Mouse (Mus musculus) Patski (cell line): ENCODE results near the gene Smim24. TPM values are rescaled to one million over a fixed set of nuclear protein-coding genes. Genes with fewer than 3 reads are reported as not detected.

Source experiments
- ATAC-seq: fragments of 100-300 bp; one replicate; pipeline ENCODE4 v1.8.0; 2021
- CTCF ChIA-PET: fragments of 350-600 bp; sonication (Branson Sonifier 250); formaldehyde crosslinking; loops from one replicate; lab custom pipeline; 2022; ENCODE audit warnings: inconsistent platforms; lab: Charles Lee
- POLR2A ChIA-PET: fragments of 350-600 bp; sonication (Branson Sonifier 250); formaldehyde crosslinking; loops from one replicate; lab custom pipeline; 2022; ENCODE audit warnings: antibody characterized with exemption, inconsistent platforms; lab: Charles Lee
- DNase-seq: peaks from one replicate; pipeline ENCODE4 v3.0.0-alpha.2; 2011; ENCODE audit warnings: low read depth, low spot score
- H3K27me3 ChIP-seq: fragments of 371-371 bp; one replicate; pipeline ENCODE4 v1.5.1; 2021
- CTCF ChIP-seq: fragments of 100-300 bp; IDR thresholded peaks from one replicate; pipeline ENCODE4 v1.5.1; 2021
- in situ Hi-C: fragments of 300-500 bp; cut with MboI; formaldehyde crosslinking; loops from 3 replicates; pipeline ENCODE4 v1.11.1; 2018; ENCODE audit warnings: low pct_unique_long_range_greater_than_20kb, mixed read lengths
- polyA plus RNA-seq: library from polyadenylated mRNA; unstranded; gene quantifications from one replicate; pipeline ENCODE4 v1.2.3, GENCODE M21; 2021

Smim24 gene
- polyA plus RNA-seq, 1 experiment from 2014 or later: 0.18 TPM

DNA sequence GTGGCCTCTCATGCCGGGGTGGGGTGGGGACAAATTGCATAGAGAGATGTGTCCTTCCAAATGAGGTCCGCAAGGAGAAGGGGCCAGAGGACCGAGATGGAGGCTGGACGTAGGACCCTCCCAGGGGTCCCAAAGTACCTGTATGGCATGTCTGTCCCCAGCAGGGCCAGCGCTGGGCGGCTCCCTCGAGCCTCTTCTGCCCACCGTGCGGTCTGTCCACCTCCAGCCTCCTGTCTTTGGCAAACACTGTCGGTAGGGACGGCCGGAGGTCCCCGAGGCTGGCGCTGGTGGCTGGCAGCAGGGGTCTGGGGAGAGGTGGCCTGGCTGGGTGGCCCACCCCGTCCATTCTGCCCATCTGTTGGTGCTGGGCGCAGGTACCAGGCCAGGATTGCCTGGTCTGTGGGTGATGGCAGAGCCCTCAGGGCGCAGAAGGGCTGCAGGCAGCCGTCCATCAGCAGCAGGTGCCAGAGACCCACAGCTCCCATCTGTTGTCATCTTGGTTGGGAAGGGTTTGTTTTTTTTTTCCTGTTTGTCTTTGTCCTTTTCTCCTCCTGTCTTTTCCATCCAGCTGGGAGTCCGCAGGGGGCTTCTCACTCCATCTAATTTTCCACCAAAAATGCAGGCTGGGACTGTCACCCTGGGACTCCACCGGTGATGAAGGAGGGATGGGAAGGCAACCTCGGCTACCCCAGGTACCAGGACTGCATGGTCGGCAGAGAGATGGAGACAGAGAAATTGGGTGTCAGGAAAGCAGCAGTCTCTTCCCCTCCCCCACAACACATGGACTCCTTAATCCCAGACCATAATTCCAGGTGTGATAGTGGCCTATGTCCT lies 7.7 kb downstream of the Smim24 start:
- no peak for TF ChIP-seq CTCF
- DNase-seq (no peak), ATAC-seq (no peak)
- in situ Hi-C loops: no loop called here
- CTCF ChIA-PET: interaction anchor here (1.3 to 1.4 kb wide), 2 partner anchors 10 to 50 kb away, joined by 3 to 5 read pairs; no protein-coding TSS in a partner anchor
- POLR2A ChIA-PET: no interaction called here
- no peaks in the 10 kb centered on the region for H3K27me3 ChIP-seq

DNA sequence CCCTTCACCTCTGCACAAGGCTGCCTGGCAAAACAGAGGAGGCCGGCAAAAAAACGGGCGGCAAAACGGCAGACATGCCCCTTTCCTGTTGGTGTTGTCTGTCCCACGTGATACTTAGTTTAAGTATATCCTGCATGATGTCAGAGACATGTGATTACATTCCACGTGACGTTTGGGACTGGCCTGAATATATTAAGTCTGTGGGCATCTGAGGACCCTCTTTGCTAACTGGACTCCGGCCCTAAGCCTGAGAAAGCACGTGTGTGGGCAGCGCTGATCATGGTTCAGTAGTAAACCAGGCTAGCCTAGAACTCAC lies 8.3 kb downstream of the Smim24 start:
- H3K27me3 ChIP-seq: no peaks in the 10 kb centered on the region
- ATAC-seq (no peak), DNase-seq (no peak)
- no peak for TF ChIP-seq CTCF
- POLR2A ChIA-PET: no interaction called here
- CTCF ChIA-PET: interaction anchor here (1.4 kb wide), 1 partner anchor 11 kb away, joined by 5 read pairs; no protein-coding TSS in a partner anchor
- in situ Hi-C loops: no loop called here

DNA sequence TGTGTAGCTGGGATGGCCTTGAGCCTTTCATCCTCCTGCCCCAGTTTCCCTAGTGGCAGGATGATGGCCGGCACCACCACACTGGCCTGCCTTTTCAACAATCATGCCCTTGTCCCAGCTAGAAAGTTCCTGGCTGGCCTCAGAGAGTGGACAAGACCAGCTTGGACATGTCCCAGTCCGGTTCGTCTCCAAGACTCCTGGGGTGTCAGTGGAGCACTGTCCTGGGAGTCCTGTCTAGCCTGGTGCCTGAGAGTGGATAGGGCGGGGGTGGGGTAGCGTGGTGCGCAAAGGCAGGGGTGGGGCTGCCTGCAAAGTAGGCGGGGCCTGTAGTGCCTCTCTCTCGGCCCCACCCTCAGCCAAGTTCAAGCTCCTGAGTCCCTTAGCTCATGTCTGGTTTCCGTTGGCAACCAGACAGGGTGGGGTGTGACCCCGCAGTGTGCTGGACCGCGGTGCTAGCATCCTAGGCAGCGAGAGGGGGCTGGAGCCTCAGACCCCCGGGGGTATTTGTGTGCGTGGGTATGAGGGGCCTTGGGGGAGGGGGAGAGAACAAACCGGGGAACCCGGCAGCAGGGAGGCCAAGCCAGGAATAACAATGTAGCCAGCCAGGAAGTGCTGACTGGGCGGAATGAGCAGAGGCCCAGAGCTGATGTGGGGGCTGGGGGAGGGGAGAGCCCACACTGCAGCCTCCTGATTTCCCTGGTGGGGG lies 8.8 kb downstream of the Smim24 start:
- ATAC-seq (peak; percentile 19), DNase-seq (no peak)
- CTCF ChIA-PET: interaction anchor here (1.2 to 1.4 kb wide), 2 partner anchors 11 to 13 kb away, joined by 3 to 5 read pairs; partner anchors contain the start of gene Gm48552
- in situ Hi-C loops: no loop called here
- no peak for TF ChIP-seq CTCF
- POLR2A ChIA-PET: no interaction called here
- H3K27me3 ChIP-seq: no peaks in the 10 kb centered on the region

DNA sequence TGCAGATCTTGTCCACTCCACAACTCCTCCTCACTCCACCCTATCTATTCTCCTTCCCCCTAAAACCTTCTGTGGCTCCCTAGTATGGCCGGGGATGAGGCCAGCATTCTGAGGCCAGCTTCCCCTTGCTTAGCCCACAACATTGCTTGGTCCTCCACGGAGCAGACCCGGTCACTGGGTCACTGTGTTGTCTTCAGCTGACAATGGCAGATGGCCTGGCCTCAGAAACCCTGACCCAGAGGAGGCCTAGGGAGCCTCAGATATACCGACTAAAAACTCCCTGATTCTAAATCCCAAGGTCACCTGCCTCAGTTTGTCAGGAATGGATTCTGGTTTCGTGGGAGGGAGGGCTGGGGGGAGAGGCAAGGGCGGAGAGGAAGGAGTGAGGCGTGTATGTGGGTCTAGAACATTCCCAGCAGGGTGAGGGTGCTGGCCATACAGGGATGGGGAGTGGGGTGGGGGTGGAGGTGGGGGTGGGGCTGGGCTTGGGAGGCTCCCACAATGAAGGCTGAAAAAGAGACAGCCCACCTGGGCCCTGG lies 9.4 kb downstream of the Smim24 start:
- no peaks in the 10 kb centered on the region for H3K27me3 ChIP-seq
- no peak for TF ChIP-seq CTCF
- ATAC-seq (peak; percentile 0), DNase-seq (no peak)
- in situ Hi-C loops: no loop called here
- ChIA-PET POLR2A (interaction anchor here (0.6 kb wide), 1 partner anchor 1004 kb away, joined by 6 read pairs; no protein-coding TSS in a partner anchor), CTCF (interaction anchor here (1.2 to 1.4 kb wide), 2 partner anchors 12 to 14 kb away, joined by 3 to 5 read pairs; partner anchors contain the start of gene Gm48552)

GRCm38 (mm10) chr10:81403511-81403910 lies 10.7 kb downstream of the Smim24 start:
- no peaks in the 10 kb centered on the region for H3K27me3 ChIP-seq
- no peak for DNase-seq
- ATAC-seq: no peak
- in situ Hi-C loops: no loop called here
- ChIA-PET CTCF (interaction anchor here (1.2 kb wide), 1 partner anchor 31 kb away, joined by 3 read pairs; no protein-coding TSS in a partner anchor), POLR2A (interaction anchor here (0.5 kb wide), 1 partner anchor 11 kb away, joined by 3 read pairs; no protein-coding TSS in a partner anchor)
- TF ChIP-seq CTCF: no peak

- no peaks in the 10 kb centered on the region for H3K27me3 ChIP-seq
- CTCF ChIA-PET: interaction anchor here (1.2 kb wide), 1 partner anchor 31 kb away, joined by 3 read pairs; no protein-coding TSS in a partner anchor
- TF ChIP-seq CTCF: no peak
- ATAC-seq (no peak), DNase-seq (no peak)
- POLR2A ChIA-PET: no interaction called here
- in situ Hi-C loops: no loop called here
Observed at GRCm38 (mm10) chr10:81404082-81404481, 11.2 kb downstream of the Smim24 start.

DNA sequence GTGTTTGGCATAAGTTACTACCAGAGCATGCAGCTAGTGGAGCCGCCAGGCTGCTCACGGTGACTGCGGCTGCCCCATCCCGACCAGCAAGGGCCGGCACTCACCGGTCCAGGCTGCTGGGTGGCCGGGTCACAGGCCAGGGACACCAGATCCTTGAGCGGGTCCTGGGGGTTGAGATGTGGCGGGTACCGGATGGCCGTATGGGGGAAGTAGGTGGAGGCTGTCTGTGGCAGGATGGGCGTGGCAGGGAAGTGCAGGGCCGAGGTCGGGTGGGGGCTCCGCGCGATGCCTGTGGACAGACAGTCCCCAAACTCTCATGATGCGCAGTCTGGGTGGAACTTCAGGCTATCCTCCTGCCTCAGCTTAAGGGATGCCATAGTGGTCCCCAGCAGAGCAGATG lies 11.9 kb downstream of the Smim24 start:
- in situ Hi-C loops: no loop called here
- DNase-seq (no peak), ATAC-seq (no peak)
- CTCF ChIA-PET: interaction anchor here (0.9 to 2.5 kb wide), 6 partner anchors 9 to 46 kb away, joined by 3 to 10 read pairs (median 3); no protein-coding TSS in a partner anchor
- no peaks in the 10 kb centered on the region for H3K27me3 ChIP-seq
- POLR2A ChIA-PET: no interaction called here
- no peak for TF ChIP-seq CTCF

DNA sequence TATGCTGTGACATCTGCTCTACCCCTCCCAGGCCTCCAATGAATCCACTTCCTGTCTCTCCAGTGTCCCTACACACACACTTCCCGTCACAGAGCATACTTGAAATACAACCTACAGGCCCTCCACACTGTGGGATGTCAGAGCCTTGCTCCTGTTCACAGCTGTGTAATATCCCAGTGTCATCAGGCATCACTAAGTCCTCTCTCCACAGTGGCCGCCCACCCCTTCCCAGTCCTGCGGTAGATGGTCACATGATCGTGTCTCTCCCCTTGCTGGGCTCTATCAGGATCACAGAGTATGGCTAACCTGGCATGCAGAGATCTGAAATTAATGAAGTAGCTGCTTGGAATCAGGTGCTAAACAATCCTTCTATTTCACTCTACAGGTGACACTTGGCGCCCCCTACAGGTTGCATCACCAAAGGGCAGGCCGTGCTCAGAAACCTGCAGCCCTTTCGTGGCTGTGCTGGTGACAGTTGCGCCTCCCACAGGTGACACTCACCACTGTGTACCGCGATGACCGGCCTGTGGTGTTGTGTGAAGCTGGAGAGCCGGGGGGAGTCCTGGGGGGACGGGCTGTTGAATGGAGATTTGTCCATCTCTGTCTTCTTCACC lies 12.8 kb downstream of the Smim24 start:
- no peak for ATAC-seq
- ChIA-PET CTCF (interaction anchor here (0.8 to 2.5 kb wide), 12 partner anchors 10 to 47 kb away, joined by 3 to 10 read pairs (median 3); partner anchors contain the start of genes Dohh, Fzr1 and Gm48551), POLR2A (no interaction called here)
- DNase-seq: no peak
- no peaks in the 10 kb centered on the region for H3K27me3 ChIP-seq
- in situ Hi-C loops: no loop called here
- TF ChIP-seq CTCF: no peak

- POLR2A ChIA-PET: interaction anchor here (1.1 kb wide), 2 partner anchors 21 to 25 kb away, joined by 3 to 4 read pairs; no protein-coding TSS in a partner anchor
- CTCF ChIA-PET: interaction anchor here (1.0 to 2.5 kb wide), 7 partner anchors 9 to 44 kb away, joined by 3 to 10 read pairs (median 5); no protein-coding TSS in a partner anchor
- TF ChIP-seq CTCF: no peak
- in situ Hi-C loops: no loop called here
- no peaks in the 10 kb centered on the region for H3K27me3 ChIP-seq
- ATAC-seq (no peak), DNase-seq (no peak)
Observed at GRCm38 (mm10) chr10:81406504-81407440, 13.9 kb downstream of the Smim24 start.
